Mouse (Mus musculus) liver, adult 2 months (tissue): ENCODE data around the gene Sebox. TPM values are rescaled to one million over a fixed set of nuclear protein-coding genes. Genes with fewer than 3 reads are reported as not detected.

Experiments
- DNase-seq: peaks from one replicate; pipeline ENCODE4 v3.0.0-alpha.2; 2011; ENCODE audit warnings: low read depth, low spot score; ENCODE audit errors: extremely low read depth
- H3K27ac ChIP-seq: fragments of 200-500 bp; replicated peaks from 2 replicates; pipeline ENCODE4 v1.5.1; 2012; ENCODE audit warnings: low read depth, mild to moderate bottlenecking, control low read depth, inconsistent platforms, low read length; ENCODE audit not compliant: insufficient read depth
- H3K27me3 ChIP-seq: fragments of 200-500 bp; 2 replicates; pipeline ENCODE4 v1.6.1; 2012; ENCODE audit warnings: mild to moderate bottlenecking, moderate library complexity, low read length, inconsistent platforms; ENCODE audit not compliant: control insufficient read depth, insufficient read depth
- H3K36me3 ChIP-seq: fragments of 200-500 bp; 2 replicates; pipeline ENCODE4 v1.6.1; 2012; ENCODE audit warnings: low read length, inconsistent platforms; ENCODE audit not compliant: control insufficient read depth, insufficient read depth
- H3K4me1 ChIP-seq: fragments of 200-500 bp; 2 replicates; pipeline ENCODE4 v1.6.1; 2011; ENCODE audit warnings: low read length; ENCODE audit not compliant: control insufficient read depth, insufficient read depth
- H3K4me3 ChIP-seq: fragments of 200-500 bp; 2 replicates; pipeline ENCODE4 v1.5.1; 2011; ENCODE audit warnings: low read depth, mild to moderate bottlenecking, control low read depth, low read length, moderate library complexity; ENCODE audit not compliant: insufficient read depth
- H3K79me2 ChIP-seq: fragments of 200-500 bp; 2 replicates; pipeline ENCODE4 v1.6.1; 2012; ENCODE audit warnings: inconsistent platforms, mild to moderate bottlenecking, low read length, moderate library complexity; ENCODE audit not compliant: control insufficient read depth, insufficient read depth
- H3K9ac ChIP-seq: fragments of 200-500 bp; 2 replicates; pipeline ENCODE4 v1.6.1; 2012; ENCODE audit warnings: low read depth, mild to moderate bottlenecking, control low read depth, inconsistent platforms, low read length
- CTCF ChIP-seq: fragments of 200-500 bp; IDR thresholded peaks from 2 replicates; pipeline ENCODE4 v1.5.1; 2011; ENCODE audit warnings: low read depth, low read length, control low read depth
- POLR2A ChIP-seq: fragments of 200-500 bp; IDR thresholded peaks from 2 replicates; pipeline ENCODE4 v1.6.1; 2011; ENCODE audit warnings: low read length, control low read depth; ENCODE audit not compliant: insufficient read depth; ENCODE audit errors: extremely low read depth
- WGBS: fragments of 180-500 bp; shearing (Covaris S2); methylation state at CpG from one replicate; pipeline ENCODE4 v1.1.7; 2018; 5-methylcytosine and 5-hydroxymethylcytosine counted together
- polyA plus RNA-seq: library from polyadenylated mRNA; depleted of rRNA; stranded (reverse); fragments of >200 nt; gene quantifications from 2 replicates; pipeline ENCODE4 v1.2.3, GENCODE M21; 2012
- total RNA-seq: library from RNA; depleted of rRNA; stranded (reverse); fragments of >200 nt; gene quantifications from 2 replicates; pipeline ENCODE4 v1.2.3, GENCODE M21; 2014

The Sebox gene
- total and polyA plus RNA-seq, 2 experiments, result 0.37 to 0.91 TPM

DNA sequence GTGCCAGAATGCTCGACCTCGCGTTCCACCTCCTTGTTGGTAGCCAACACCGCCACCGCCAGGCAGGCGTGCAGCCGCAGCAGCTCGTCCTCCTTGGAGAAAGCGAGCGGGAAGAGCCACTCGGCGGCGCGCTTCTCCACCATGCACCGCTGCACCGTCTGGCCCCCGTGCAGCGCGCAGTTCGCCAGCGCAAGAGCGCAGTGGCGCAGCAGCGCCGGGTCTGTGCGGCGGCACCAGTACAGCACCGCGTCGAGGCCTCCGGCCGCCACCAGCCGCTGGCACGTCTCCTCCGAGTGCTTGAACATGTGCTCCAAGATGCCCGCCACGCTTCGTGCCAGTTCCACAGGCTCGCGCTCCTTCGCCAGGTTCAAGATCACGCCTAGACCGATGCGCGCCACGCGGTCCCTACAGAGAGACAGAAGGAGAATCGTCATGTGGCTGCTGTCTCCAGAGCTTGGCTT, 12.4 kb upstream of the Sebox start:
- Histone ChIP-seq H3K4me3 (peak overlapping the region; percentile 24; the same call in 1 of the 2 replicates), H3K9ac (no peak overlapping the region), H3K36me3 (no peaks in the 10 kb centered on the region), H3K27me3 (peaks cover 3% of the 10 kb centered on the region; the same call in 1 of the 2 replicates), H3K4me1 (peaks cover 5% of the 10 kb centered on the region; the same call in 1 of the 2 replicates), H3K79me2 (no peaks in the 10 kb centered on the region), H3K27ac (no peak overlapping the region)
- TF ChIP-seq CTCF (peak; percentile 74), POLR2A (no peak)
- peak; percentile 50 for DNase-seq
- 10% methylated on average over 48 of the region's 48 CpGs for WGBS

DNA sequence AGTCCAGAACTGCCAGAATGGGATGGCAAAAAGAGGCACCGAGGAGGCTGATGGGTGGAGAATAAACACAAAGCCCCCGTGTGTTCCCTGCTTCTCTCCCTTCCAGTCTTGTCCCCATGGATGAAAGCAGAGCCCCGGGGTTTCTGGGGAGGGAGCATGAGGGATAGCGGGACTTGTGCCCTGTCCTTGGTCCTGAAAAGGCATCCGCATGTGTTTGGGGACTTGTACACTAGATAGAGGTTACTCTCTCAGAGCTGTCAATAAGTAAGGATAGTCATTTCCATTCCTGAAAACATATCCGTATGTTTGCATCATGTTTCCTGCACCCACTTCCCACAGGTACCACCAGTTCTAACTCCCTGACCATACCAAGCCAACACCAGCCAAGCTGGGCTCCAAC, 7.3 kb upstream of the Sebox start:
- DNase-seq, result no peak
- H3K36me3 ChIP-seq, result no peaks in the 10 kb centered on the region
- peaks cover 4% of the 10 kb centered on the region; the same call in 1 of the 2 replicates for H3K4me1 ChIP-seq
- H3K27me3 ChIP-seq, result no peaks in the 10 kb centered on the region
- H3K9ac ChIP-seq, result no peak overlapping the region
- 12% methylated on average over 6 of the region's 6 CpGs for WGBS
- TF ChIP-seq CTCF, result no peak
- TF ChIP-seq POLR2A, result no peak
- no peak overlapping the region for H3K27ac ChIP-seq
- H3K79me2 ChIP-seq, result peaks cover 13% of the 10 kb centered on the region; the same call in 1 of the 2 replicates
- no peak overlapping the region for H3K4me3 ChIP-seq

DNA sequence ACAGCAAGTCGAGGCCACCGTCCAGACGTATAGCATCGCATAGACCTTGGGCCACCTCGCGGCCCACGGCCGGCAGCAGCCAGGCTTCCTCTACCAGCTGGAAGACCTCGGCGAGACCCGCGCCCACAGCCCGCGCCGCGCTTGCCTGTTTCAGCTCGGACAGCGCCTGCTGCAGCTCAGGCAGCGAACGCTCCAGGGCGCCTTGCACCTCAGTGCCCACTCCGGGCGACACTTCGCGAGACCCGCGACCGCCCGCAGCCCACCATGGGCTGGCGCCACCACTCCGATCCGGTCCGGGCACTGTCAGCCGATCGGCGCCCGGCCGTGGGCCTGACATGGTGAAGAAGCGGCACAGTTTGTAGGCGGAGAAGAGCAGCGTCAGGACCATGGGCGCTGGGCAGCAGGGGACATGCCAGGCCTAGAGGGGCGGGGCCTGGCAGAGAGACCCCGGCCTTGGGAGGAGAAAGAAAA, 6.1 kb upstream of the Sebox start:
- Histone ChIP-seq H3K27ac (no peak overlapping the region), H3K9ac (no peak overlapping the region; the same call in 1 of the 2 replicates), H3K4me1 (peaks cover 9% of the 10 kb centered on the region; the same call in 1 of the 2 replicates), H3K79me2 (peaks cover 13% of the 10 kb centered on the region; the same call in 1 of the 2 replicates), H3K27me3 (no peaks in the 10 kb centered on the region), H3K36me3 (peaks cover 5% of the 10 kb centered on the region), H3K4me3 (peak overlapping the region; percentile 27; the same call in 1 of the 2 replicates)
- 9% methylated on average over 43 of the region's 44 CpGs for WGBS
- TF ChIP-seq POLR2A (no peak), CTCF (no peak)
- DNase-seq, result no peak

DNA sequence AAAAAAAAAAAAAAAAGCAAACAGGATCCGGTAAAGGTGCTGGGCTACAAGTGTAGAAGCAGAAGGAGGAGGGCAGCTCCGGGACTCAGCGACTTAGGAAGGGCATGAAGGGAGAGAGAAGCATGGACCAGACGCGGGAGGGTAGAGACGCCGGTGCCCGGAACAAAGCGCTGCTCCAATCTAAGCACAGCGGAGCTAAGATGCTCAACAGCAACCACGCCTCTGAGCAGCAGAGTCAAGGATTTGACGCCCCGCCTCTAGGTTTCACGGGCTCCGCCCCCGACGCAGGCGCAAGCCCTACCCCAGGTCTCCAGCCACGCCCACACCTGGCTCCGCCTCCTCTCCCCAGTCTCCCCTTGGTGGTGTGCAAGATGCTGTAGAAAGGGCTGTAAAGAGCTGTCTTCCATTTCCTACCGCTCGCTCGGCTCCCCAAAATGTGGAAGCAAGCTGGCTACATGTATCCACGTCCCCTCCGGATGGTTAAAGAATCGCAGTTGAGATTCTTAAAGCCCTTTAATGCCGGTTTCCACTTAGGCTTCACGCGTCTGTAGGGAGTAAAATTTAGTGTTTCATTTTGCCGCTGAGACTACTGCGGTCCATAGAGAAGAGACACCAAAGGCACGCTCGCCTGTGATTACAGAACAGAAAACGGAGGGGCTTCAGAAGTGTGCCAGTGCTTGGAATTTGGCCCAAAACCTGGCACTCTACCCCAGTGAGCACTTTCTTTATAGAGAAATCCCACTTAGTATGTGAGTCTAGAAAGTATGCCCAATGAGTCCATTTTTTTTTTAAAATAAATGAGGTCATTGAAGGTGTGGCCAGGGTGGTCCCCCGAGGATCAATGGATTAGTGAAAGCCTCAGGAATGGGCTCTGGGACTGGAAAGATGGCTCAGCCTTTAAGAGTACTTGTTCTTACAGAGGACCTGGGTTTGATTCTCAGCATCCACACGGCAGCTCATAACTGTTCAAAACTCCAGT, 5.4 kb upstream of the Sebox start, which contains the start of gene Sarm1:
TSS of gene Sarm1 (minus strand) at position 211 of the 979 bp plus-strand sequence.
- peak within 1 kb of the TSS; percentile 45 for H3K4me3 ChIP-seq
- H3K79me2 ChIP-seq, result peaks cover 13% of the 10 kb centered on the region; the same call in 1 of the 2 replicates
- H3K4me1 ChIP-seq, result peaks cover 15% of the 10 kb centered on the region
- WGBS, result 2% methylated on average over 36 of the region's 36 CpGs
- no peaks in the 10 kb centered on the region for H3K27me3 ChIP-seq
- peak; percentile 89 for DNase-seq
- H3K9ac ChIP-seq, result peak within 1 kb of the TSS; percentile 62
- TF ChIP-seq POLR2A (peak; percentile 35; the same call in 1 of the 2 replicates), CTCF (no peak)
- H3K27ac ChIP-seq, result peak within 1 kb of the TSS; percentile 77
- H3K36me3 ChIP-seq, result peaks cover 7% of the 10 kb centered on the region

DNA sequence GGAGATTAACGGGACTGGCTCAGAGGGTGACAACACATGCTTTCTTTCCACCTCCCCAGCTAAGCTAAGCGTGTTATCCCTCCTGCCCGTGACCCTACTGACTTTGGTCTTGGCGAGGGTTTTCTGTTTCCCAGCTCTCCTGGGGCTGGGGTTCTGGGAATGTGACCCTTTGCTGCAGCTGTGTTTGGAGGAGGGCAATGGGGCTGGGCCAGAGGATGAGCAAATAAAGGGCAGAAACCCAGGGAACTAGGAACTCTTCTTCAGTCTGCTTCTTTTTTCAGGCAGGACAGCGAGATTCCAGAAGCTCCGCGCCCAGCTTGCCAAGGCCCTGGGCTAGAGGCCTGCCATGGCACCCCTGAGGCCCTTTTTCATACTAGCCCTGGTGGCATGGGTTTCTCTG, 4.2 kb upstream of the Sebox start, which contains the start of gene Vtn:
TSS of gene Vtn (plus strand) at position 88 of the 400 bp plus-strand sequence.
- H3K9ac ChIP-seq, result peak within 1 kb of the TSS; percentile 80
- 11% methylated on average over 7 of the region's 7 CpGs for WGBS
- peaks cover 13% of the 10 kb centered on the region; the same call in 1 of the 2 replicates for H3K79me2 ChIP-seq
- peak; percentile 97 for DNase-seq
- peaks cover 17% of the 10 kb centered on the region for H3K4me1 ChIP-seq
- peak within 1 kb of the TSS; percentile 89 for H3K4me3 ChIP-seq
- TF ChIP-seq CTCF (no peak), POLR2A (peak; percentile 92)
- peaks cover 7% of the 10 kb centered on the region for H3K36me3 ChIP-seq
- H3K27ac ChIP-seq, result peak within 1 kb of the TSS; percentile 95
- H3K27me3 ChIP-seq, result no peaks in the 10 kb centered on the region
